Mouse (Mus musculus) WW6 (cell line): ENCODE results near the gene Hmga2.
A peak's percentile ranks its signal among the peaks of the same experiment; 100 is the strongest.

ENCODE experiments used
- DNase-seq: peaks from one replicate; pipeline ENCODE4 v3.0.0-alpha.2; 2013; ENCODE audit warnings: low read depth, low spot score

Hmga2 gene

DNA sequence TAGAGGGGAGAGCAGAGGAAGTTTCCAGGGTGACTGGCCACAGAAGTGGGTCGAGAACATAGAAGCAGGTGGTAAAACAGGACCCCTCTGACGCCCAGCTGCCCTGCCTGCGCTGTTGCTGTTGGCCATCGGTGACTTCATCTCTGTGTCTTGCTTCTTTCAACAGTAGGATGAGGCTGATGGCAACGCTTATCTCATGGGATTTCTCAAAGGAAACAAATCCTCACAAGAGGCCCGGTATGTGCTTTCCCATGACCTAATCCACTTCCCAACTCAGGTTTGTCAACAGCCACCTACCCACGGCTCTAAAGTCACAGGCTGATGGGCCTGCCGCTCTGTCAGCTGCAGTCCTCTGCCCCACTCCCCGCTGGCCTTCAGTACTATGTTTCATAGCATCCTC is 52.3 kb downstream of the Hmga2 start:
- DNase-seq, result no peak

- DNase-seq, result no peak
Measured at GRCm38 (mm10) chr10:120423256-120423655, 53.0 kb downstream of the Hmga2 start.

- no peak for DNase-seq
Measured at GRCm38 (mm10) chr10:120422820-120423219, 53.4 kb downstream of the Hmga2 start.

DNA sequence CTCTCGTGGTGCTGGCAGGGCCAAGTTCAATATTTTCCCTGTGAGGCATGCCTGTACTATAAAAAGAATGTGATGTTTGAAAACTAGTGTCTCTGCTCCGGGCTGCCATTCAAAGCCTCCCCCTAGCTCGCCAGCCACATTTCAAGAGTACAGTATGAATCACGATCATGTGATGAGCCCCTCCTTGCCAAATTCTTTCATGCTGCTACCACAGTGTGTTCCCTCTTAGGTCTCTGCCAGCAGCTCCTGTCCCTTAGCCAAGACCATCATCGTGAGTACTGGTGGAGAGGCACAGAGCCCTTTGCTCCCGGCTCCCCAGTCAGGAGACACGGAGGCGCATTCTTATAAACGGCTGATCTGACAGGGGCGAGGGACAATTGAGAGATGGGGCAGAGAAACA is 54.2 kb downstream of the Hmga2 start:
- no peak for DNase-seq

GRCm38 (mm10) chr10:120420971-120421629 is 55.2 kb downstream of the Hmga2 start:
- DNase-seq, result no peak

GRCm38 (mm10) chr10:120418738-120419523 is 57.3 kb downstream of the Hmga2 start:
- DNase-seq, result no peak

DNA sequence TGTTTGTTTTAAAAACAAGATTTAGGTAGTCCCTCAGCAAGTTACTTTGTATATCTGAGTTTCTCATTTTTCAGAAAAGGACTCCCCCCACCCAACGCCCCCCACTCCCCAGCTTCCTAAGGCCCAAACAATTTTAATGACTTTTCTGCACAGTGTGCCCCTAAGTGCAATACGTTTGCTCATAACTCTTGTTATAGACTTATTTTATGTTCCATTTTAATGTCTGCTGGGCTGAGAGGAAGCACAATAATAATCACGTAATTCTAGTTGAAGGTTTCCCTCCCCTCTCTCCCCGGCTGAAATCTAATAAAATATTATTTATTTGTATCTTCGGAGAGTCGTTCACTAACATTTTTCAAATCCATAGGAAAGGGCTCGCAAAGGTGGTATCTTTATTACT is 58.1 kb downstream of the Hmga2 start:
- DNase-seq, result no peak

DNA sequence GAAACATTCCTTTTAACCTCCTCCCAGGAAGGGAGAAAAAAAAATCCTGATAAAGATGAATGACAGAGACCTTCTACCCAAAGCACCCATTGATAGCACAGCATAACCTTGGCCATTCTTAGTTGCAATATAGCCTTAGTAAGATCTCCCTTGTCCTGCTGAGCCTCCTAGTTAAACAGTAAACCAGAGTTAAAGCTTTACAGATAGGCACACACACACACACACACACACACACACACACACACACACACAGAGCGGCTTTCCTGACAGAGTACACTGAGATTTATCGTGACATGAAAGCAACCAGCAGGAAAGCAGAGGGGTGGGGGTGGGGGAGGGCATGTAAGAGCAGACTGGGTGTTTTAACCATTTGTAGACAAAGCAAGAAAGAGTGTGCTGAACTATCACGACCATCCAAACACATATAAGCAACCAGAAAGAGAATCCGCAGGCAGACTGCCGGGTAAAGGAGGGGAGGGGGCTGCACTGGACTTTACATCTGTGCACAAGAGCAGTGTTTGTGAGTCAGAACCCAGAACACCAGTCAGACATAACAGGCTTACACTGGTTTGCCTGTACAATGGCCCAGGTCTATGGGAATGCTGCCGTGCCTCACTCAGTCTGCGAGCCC is 58.7 kb downstream of the Hmga2 start:
- no peak for DNase-seq

GRCm38 (mm10) chr10:120417116-120417487 is 59.2 kb downstream of the Hmga2 start:
- no peak for DNase-seq

- no peak for DNase-seq
Measured at GRCm38 (mm10) chr10:120416628-120417027, 59.6 kb downstream of the Hmga2 start.

- no peak for DNase-seq
Measured at GRCm38 (mm10) chr10:120412215-120412614, 64.1 kb downstream of the Hmga2 start.

DNA sequence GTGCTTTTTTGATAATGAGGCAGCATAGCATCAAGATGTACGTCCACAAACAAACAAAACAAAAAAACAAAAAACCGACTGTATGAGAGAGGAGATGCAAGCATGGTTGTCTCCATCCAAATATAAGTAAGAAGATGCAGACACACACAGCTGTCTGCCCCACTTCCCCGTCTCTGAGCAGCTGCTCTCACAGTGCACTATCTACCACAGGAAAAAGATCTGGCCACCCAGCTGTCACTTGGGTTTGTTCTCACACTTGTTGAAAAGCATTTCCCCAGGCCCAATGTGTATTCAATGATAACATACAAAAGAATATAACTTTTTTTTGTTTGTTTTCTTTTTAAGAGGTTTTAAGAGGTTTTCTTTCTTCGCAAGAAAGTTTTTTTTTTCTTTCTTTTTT is 65.3 kb downstream of the Hmga2 start:
- DNase-seq, result no peak

- DNase-seq, result no peak
Measured at GRCm38 (mm10) chr10:120409131-120409530, 67.1 kb downstream of the Hmga2 start.

- no peak for DNase-seq
Measured at GRCm38 (mm10) chr10:120407230-120407629, 69.0 kb downstream of the Hmga2 start.

DNA sequence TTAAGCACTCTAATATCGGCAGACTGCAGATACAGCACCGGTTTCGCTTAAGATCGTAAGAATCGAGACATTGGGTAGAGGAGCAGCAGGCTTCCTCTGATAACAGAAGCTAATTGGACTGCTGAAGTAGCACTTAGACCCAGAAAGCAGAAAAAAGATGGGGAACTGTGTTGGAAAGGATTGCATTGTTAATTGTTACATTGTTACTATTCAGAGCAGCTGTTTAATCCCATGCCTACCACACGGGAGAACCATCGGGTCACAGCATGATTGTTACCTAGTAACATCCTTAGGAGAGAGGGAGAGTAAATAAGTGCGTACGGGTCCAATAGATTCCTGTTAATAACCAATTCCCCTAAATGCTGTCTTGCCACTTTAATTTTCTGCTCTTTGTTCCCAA is 70.2 kb downstream of the Hmga2 start:
- DNase-seq, result no peak

GRCm38 (mm10) chr10:120405322-120405721 is 70.9 kb downstream of the Hmga2 start:
- DNase-seq, result no peak

DNA sequence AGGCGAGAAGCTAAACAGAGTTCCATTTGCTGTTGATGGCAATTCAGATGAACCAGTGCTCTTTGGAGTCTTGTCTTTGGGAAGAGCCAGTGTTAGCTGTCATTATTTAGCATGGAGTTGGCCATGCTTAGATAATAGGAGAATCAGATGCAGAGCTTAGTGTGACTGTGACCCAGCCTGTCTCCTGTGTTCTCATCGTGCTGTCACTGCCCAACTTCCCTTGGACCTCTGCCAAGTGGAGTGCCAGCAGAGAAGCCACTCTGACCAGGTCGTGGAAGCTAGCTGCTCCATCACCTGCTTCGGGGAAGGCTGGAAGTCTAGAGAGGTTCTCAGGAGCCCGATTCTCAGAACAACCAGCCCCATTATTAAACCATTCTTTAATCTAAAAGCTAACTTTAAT is 73.3 kb downstream of the Hmga2 start:
- no peak for DNase-seq

DNA sequence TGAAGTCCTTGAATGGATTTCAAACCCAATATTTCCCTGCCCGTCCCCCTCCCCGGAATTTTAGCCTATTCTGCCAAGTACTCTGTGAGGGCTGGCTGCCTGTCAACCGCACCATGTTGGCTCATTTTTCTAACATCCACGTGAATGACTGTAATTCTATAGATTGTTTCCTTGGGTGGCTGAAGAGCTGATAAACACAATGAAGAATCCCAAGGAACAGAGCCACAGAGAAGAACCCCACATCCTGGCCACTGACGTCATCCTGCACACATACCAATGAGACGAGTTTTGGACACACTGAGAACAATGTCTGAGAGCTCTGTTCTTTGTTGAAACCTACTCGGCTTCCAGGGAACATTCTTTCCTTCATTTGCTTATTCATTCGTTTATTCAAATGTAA is 74.5 kb downstream of the Hmga2 start:
- DNase-seq, result no peak

GRCm38 (mm10) chr10:120399846-120400510 is 76.3 kb downstream of the Hmga2 start:
- no peak for DNase-seq

- peak; percentile 34 for DNase-seq
Measured at GRCm38 (mm10) chr10:120398745-120399144, 77.5 kb downstream of the Hmga2 start.

DNA sequence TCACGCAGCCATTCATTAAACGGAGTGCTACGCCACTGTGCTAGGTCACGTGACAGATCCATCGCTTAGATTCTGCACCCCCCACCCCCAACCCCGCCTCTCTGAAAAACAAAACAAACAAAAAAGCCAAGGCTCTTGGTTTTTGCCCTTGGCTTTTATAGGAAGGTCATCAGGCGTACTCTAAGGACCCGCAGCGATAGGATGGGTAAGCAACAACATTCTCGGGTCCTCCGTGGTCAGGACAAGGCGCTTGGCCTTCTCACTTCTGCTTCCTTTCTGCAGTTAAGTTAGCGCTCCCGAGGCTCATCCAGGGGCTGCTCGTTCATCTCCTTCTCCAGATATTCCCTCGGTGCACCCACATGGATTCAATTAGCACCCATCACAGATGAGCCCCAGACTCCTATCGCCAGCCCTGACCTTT is 79.0 kb downstream of the Hmga2 start:
- DNase-seq, result no peak

DNA sequence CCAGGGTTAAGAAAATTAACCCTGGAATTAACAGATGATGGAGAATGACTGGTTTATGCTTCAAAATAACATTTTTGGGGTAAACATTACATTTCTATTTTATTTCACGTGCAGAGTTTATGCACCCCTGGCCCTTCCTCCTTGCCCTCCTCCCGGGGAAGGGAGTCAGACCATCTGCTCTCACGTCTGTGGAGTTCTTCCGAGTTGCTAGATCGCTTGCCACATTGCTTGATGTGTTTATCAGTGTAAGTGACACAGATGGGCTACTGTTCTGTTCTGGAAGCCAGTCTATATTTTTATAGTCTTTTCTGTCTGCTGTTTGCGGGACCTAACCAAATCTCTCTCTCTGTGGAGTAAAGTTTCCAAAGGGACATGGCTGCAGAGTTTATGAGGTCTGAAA is 80.7 kb downstream of the Hmga2 start:
- no peak for DNase-seq
